Mouse (Mus musculus) liver, embryonic 12.5 days (tissue): ENCODE results near the gene Gm3633. TPM values are rescaled to one million over a fixed set of nuclear protein-coding genes. Genes with fewer than 3 reads are reported as not detected.
"Not testable (repeated sequence)": the region's sequence is repeated elsewhere in the genome, so short reads cannot be mapped to it uniquely, and the experiment has no call there.

Source experiments
- ATAC-seq: fragments of 200-750 bp; cut with Nextera tagmentation; 2 replicates; pipeline ENCODE4 v1.8.0; 2017; ENCODE audit warnings: moderate number of reproducible peaks, mild to moderate bottlenecking, moderate library complexity
- H3K27ac ChIP-seq: fragments of 300-500 bp; sonication (generic); 2 replicates; pipeline ENCODE4 v1.5.1; 2016; ENCODE audit warnings: mild to moderate bottlenecking
- H3K27me3 ChIP-seq: fragments of 300-500 bp; sonication (generic); replicated peaks from 2 replicates; pipeline ENCODE4 v1.6.1; 2016; ENCODE audit warnings: mild to moderate bottlenecking, moderate library complexity
- H3K36me3 ChIP-seq: fragments of 300-500 bp; sonication (generic); 2 replicates; pipeline ENCODE4 v1.6.1; 2016; ENCODE audit warnings: mild to moderate bottlenecking, moderate library complexity
- H3K4me1 ChIP-seq: fragments of 300-500 bp; sonication (generic); 2 replicates; pipeline ENCODE4 v1.6.1; 2016
- H3K4me2 ChIP-seq: fragments of 300-500 bp; sonication (generic); 2 replicates; pipeline ENCODE4 v1.6.1; 2016; ENCODE audit warnings: mild to moderate bottlenecking, moderate library complexity
- H3K4me3 ChIP-seq: fragments of 300-500 bp; sonication (generic); 2 replicates; pipeline ENCODE4 v1.5.1; 2016; ENCODE audit warnings: mild to moderate bottlenecking, moderate library complexity
- H3K9ac ChIP-seq: fragments of 300-500 bp; sonication (generic); 2 replicates; pipeline ENCODE4 v1.6.1; 2016; ENCODE audit warnings: mild to moderate bottlenecking, moderate library complexity
- H3K9me3 ChIP-seq: fragments of 300-500 bp; sonication (generic); replicated peaks from 2 replicates; pipeline ENCODE4 v1.6.1; 2016; ENCODE audit warnings: mild to moderate bottlenecking, moderate library complexity
- WGBS: fragments of 180-500 bp; shearing (Covaris S2); methylation state at CpG from one replicate; pipeline ENCODE4 v1.1.7; 2016; ENCODE audit not compliant: insufficient replicate concordance; 5-methylcytosine and 5-hydroxymethylcytosine counted together
- microRNA-seq: library from miRNA; unstranded; fragments of <30 nt; microRNA quantifications from one replicate; pipeline ENCODE4, GENCODE M21; 2017
- polyA plus RNA-seq: library from polyadenylated mRNA; unstranded; fragments of >200 nt; fragmentation: Nextera tagmentation; extraction: Ambion mirVana; gene quantifications from 2 replicates; pipeline ENCODE4 v1.2.1, GENCODE M21; 2016

Gm3633 gene
- not detected in 2 replicates for polyA plus RNA-seq

GRCm38 (mm10) chr14:42641817-42642216, at the start of gene Gm3633:
TSS of gene Gm3633 (minus strand) at chr14:42641917.
- H3K4me1 ChIP-seq, H3K4me3 ChIP-seq, H3K27me3 ChIP-seq, H3K27ac ChIP-seq, H3K36me3 ChIP-seq, H3K9ac ChIP-seq, ATAC-seq, H3K9me3 ChIP-seq, H3K4me2 ChIP-seq: not testable (repeated sequence)
- WGBS: 86% methylated on average over 1 of the region's 2 CpGs

DNA sequence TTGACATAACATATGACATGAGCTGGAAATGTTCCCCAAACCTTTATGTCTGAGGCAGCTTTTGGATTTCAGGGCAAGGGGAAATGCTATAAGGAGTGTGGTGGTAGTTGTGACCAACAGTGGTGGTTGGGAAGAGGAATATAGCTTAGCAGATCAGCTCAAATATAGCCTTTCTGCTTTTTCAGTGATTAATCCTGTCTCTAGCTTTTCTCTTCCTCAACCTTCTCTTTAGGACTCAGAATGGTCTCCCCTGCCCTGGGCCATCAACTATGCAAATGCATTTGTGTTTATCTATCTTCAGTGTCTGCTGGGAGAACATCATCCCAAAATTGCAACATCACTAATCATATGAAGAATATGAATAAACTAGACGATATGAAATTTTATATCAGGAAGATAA, 13.9 kb upstream of the Gm3633 start, which contains the start of gene Gm10378:
Gene Gm10378 (plus strand): TSS at position 301 of the 400 bp plus-strand sequence.
- not testable (repeated sequence) for H3K4me2 ChIP-seq, H3K9me3 ChIP-seq, H3K36me3 ChIP-seq, H3K9ac ChIP-seq, ATAC-seq, H3K4me3 ChIP-seq, H3K27ac ChIP-seq, H3K27me3 ChIP-seq, H3K4me1 ChIP-seq
- no CpG with 5 or more reads among the region's 1 CpGs for WGBS

- H3K9me3 ChIP-seq, H3K27me3 ChIP-seq, ATAC-seq, H3K36me3 ChIP-seq, H3K4me3 ChIP-seq, H3K9ac ChIP-seq, H3K4me1 ChIP-seq, H3K4me2 ChIP-seq, H3K27ac ChIP-seq: not testable (repeated sequence)
- no CpG with 5 or more reads among the region's 3 CpGs for whole genome bisulfite sequencing
Observed at GRCm38 (mm10) chr14:42599782-42600181, 41.9 kb downstream of the Gm3633 start, which contains the start of gene Gm17124. TSS of gene Gm17124 (minus strand) at chr14:42599882.

Small RNA genes within 50 kb of the gene (microRNA-seq; reads per million reads assigned to microRNA genes)
- gene Gm23620 (not detected), gene Gm25228 (not detected)

Other genes with a start within 250 kb of the Gm3633 start
- gene Gm8005, start 202.2 kb downstream of the Gm3633 start, polyA plus RNA-seq: not detected in 2 replicates
- gene Gm8011, start 178.0 kb downstream of the Gm3633 start, polyA plus RNA-seq: not detected in 2 replicates
- gene Gm8020, start 139.6 kb downstream of the Gm3633 start, polyA plus RNA-seq: not detected in 2 replicates
- not detected in 2 replicates for gene Gm8024, start 117.6 kb downstream of the Gm3633 start, polyA plus RNA-seq
- gene Gm17124, start 42.0 kb downstream of the Gm3633 start, polyA plus RNA-seq: not detected in 2 replicates
- not detected in 2 replicates for gene Gm10378, start 14.0 kb upstream of the Gm3633 start, polyA plus RNA-seq
- gene Gm3015, start 126.9 kb upstream of the Gm3633 start, polyA plus RNA-seq: not detected in 2 replicates
- not detected in 2 replicates for gene Gm10377, start 156.1 kb upstream of the Gm3633 start, polyA plus RNA-seq
- not detected in 2 replicates for gene Gm21977, start 211.6 kb upstream of the Gm3633 start, polyA plus RNA-seq